Mouse (Mus musculus): ENCODE results near the gene Hhatl. TPM values are rescaled to one million over a fixed set of nuclear protein-coding genes. Genes with fewer than 3 reads are reported as not detected.

The Hhatl gene
- polyA plus RNA-seq, 1 experiment = 0.07 TPM

GRCm38 (mm10) chr9:121765166-121765855 is 27.0 kb downstream of the Hhatl start:
- no peaks in the 10 kb centered on the region for H3K36me3 ChIP-seq (ENCODE audit: control insufficient read depth, insufficient read depth)
- TF ChIP-seq MYOG (IDR thresholded peaks at IDR 0.05; ENCODE audit: control insufficient read depth, extremely low read depth, insufficient read length) (no peak), MAX (IDR thresholded peaks at IDR 0.05) (no peak), FOSL1 (IDR thresholded peaks at IDR 0.05; ENCODE audit: insufficient read depth, low read length, poor library complexity, severe bottlenecking) (no peak), MYOD1 (IDR thresholded peaks at IDR 0.05; ENCODE audit: control insufficient read depth, insufficient read length, low read depth) (no peak), USF1 (IDR thresholded peaks at IDR 0.05; ENCODE audit: low read depth) (no peak), CEBPB (IDR thresholded peaks at IDR 0.05; ENCODE audit: low read depth) (no peak), CTCF (IDR thresholded peaks at IDR 0.05; ENCODE audit: control insufficient read depth, insufficient read depth, insufficient read length) (no peak)
- H3K4me3 ChIP-seq (ENCODE audit: insufficient read depth, poor library complexity, severe bottlenecking) = no peak overlapping the region
- no peak overlapping the region for H3ac ChIP-seq (ENCODE audit: control insufficient read depth, insufficient read length, low read depth)
- no peaks in the 10 kb centered on the region for H3K79me3 ChIP-seq (ENCODE audit: low read depth)
- H3K27me3 ChIP-seq (ENCODE audit: control insufficient read depth, insufficient read depth, insufficient read length) = no peaks in the 10 kb centered on the region
- no peaks in the 10 kb centered on the region for H3K79me2 ChIP-seq (ENCODE audit: control insufficient read depth, insufficient read depth)

- no peaks in the 10 kb centered on the region for H3K36me3 ChIP-seq (ENCODE audit: control insufficient read depth, insufficient read depth)
- no peaks in the 10 kb centered on the region for H3K79me3 ChIP-seq (ENCODE audit: low read depth)
- TF ChIP-seq MYOD1 (IDR thresholded peaks at IDR 0.05; ENCODE audit: control insufficient read depth, insufficient read length, low read depth) (no peak), FOSL1 (IDR thresholded peaks at IDR 0.05; ENCODE audit: insufficient read depth, low read length, poor library complexity, severe bottlenecking) (no peak), CTCF (IDR thresholded peaks at IDR 0.05; ENCODE audit: control insufficient read depth, insufficient read depth, insufficient read length) (no peak), MYOG (IDR thresholded peaks at IDR 0.05; ENCODE audit: control insufficient read depth, extremely low read depth, insufficient read length) (no peak), MAX (IDR thresholded peaks at IDR 0.05) (no peak), USF1 (IDR thresholded peaks at IDR 0.05; ENCODE audit: low read depth) (no peak), CEBPB (IDR thresholded peaks at IDR 0.05; ENCODE audit: low read depth) (no peak)
- no peak overlapping the region for H3ac ChIP-seq (ENCODE audit: control insufficient read depth, insufficient read length, low read depth)
- H3K27me3 ChIP-seq (ENCODE audit: control insufficient read depth, insufficient read depth, insufficient read length) = no peaks in the 10 kb centered on the region
- no peak overlapping the region for H3K4me3 ChIP-seq (ENCODE audit: insufficient read depth, poor library complexity, severe bottlenecking)
- H3K79me2 ChIP-seq (ENCODE audit: control insufficient read depth, insufficient read depth) = no peaks in the 10 kb centered on the region
Observed at GRCm38 (mm10) chr9:121763716-121764115, 28.6 kb downstream of the Hhatl start.

- no peak overlapping the region for H3K4me3 ChIP-seq (ENCODE audit: insufficient read depth, poor library complexity, severe bottlenecking)
- H3K27me3 ChIP-seq (ENCODE audit: control insufficient read depth, insufficient read depth, insufficient read length) = no peaks in the 10 kb centered on the region
- no peaks in the 10 kb centered on the region for H3K79me3 ChIP-seq (ENCODE audit: low read depth)
- TF ChIP-seq CEBPB (IDR thresholded peaks at IDR 0.05; ENCODE audit: low read depth) (no peak), MYOD1 (IDR thresholded peaks at IDR 0.05; ENCODE audit: control insufficient read depth, insufficient read length, low read depth) (no peak), USF1 (IDR thresholded peaks at IDR 0.05; ENCODE audit: low read depth) (no peak), FOSL1 (IDR thresholded peaks at IDR 0.05; ENCODE audit: insufficient read depth, low read length, poor library complexity, severe bottlenecking) (no peak), MAX (IDR thresholded peaks at IDR 0.05) (no peak), CTCF (IDR thresholded peaks at IDR 0.05; ENCODE audit: control insufficient read depth, insufficient read depth, insufficient read length) (no peak), MYOG (IDR thresholded peaks at IDR 0.05; ENCODE audit: control insufficient read depth, extremely low read depth, insufficient read length) (no peak)
- no peaks in the 10 kb centered on the region for H3K79me2 ChIP-seq (ENCODE audit: control insufficient read depth, insufficient read depth)
- H3K36me3 ChIP-seq (ENCODE audit: control insufficient read depth, insufficient read depth) = no peaks in the 10 kb centered on the region
- H3ac ChIP-seq (ENCODE audit: control insufficient read depth, insufficient read length, low read depth) = no peak overlapping the region
Observed at GRCm38 (mm10) chr9:121762761-121763160, 29.5 kb downstream of the Hhatl start.

- H3ac ChIP-seq (ENCODE audit: control insufficient read depth, insufficient read length, low read depth) = no peak overlapping the region
- TF ChIP-seq MYOG (IDR thresholded peaks at IDR 0.05; ENCODE audit: control insufficient read depth, extremely low read depth, insufficient read length) = no peak
- no peak for TF ChIP-seq CEBPB (IDR thresholded peaks at IDR 0.05; ENCODE audit: low read depth)
- no peak for TF ChIP-seq MAX (IDR thresholded peaks at IDR 0.05)
- no peak for TF ChIP-seq CTCF (IDR thresholded peaks at IDR 0.05; ENCODE audit: control insufficient read depth, insufficient read depth, insufficient read length)
- TF ChIP-seq MYOD1 (IDR thresholded peaks at IDR 0.05; ENCODE audit: control insufficient read depth, insufficient read length, low read depth) = no peak
- no peak for TF ChIP-seq USF1 (IDR thresholded peaks at IDR 0.05; ENCODE audit: low read depth)
- TF ChIP-seq FOSL1 (IDR thresholded peaks at IDR 0.05; ENCODE audit: insufficient read depth, low read length, poor library complexity, severe bottlenecking) = no peak
- H3K27me3 ChIP-seq (ENCODE audit: control insufficient read depth, insufficient read depth, insufficient read length) = no peaks in the 10 kb centered on the region
- H3K36me3 ChIP-seq (ENCODE audit: control insufficient read depth, insufficient read depth) = no peaks in the 10 kb centered on the region
- H3K79me2 ChIP-seq (ENCODE audit: control insufficient read depth, insufficient read depth) = no peaks in the 10 kb centered on the region
- no peaks in the 10 kb centered on the region for H3K79me3 ChIP-seq (ENCODE audit: low read depth)
- H3K4me3 ChIP-seq (ENCODE audit: insufficient read depth, poor library complexity, severe bottlenecking) = no peak overlapping the region
Observed at GRCm38 (mm10) chr9:121762248-121762647, 30.1 kb downstream of the Hhatl start.

- TF ChIP-seq MYOD1 (IDR thresholded peaks at IDR 0.05; ENCODE audit: control insufficient read depth, insufficient read length, low read depth) (no peak), MAX (IDR thresholded peaks at IDR 0.05) (no peak), FOSL1 (IDR thresholded peaks at IDR 0.05; ENCODE audit: insufficient read depth, low read length, poor library complexity, severe bottlenecking) (no peak), MYOG (IDR thresholded peaks at IDR 0.05; ENCODE audit: control insufficient read depth, extremely low read depth, insufficient read length) (no peak), CTCF (IDR thresholded peaks at IDR 0.05; ENCODE audit: control insufficient read depth, insufficient read depth, insufficient read length) (no peak), CEBPB (IDR thresholded peaks at IDR 0.05; ENCODE audit: low read depth) (no peak), USF1 (IDR thresholded peaks at IDR 0.05; ENCODE audit: low read depth) (no peak)
- Histone ChIP-seq H3ac (ENCODE audit: control insufficient read depth, insufficient read length, low read depth) (no peak overlapping the region), H3K79me2 (ENCODE audit: control insufficient read depth, insufficient read depth) (no peaks in the 10 kb centered on the region), H3K79me3 (ENCODE audit: low read depth) (no peaks in the 10 kb centered on the region), H3K27me3 (ENCODE audit: control insufficient read depth, insufficient read depth, insufficient read length) (no peaks in the 10 kb centered on the region), H3K4me3 (ENCODE audit: insufficient read depth, poor library complexity, severe bottlenecking) (no peak overlapping the region), H3K36me3 (ENCODE audit: control insufficient read depth, insufficient read depth) (peaks cover 3% of the 10 kb centered on the region)
Observed at GRCm38 (mm10) chr9:121761787-121762186, 30.5 kb downstream of the Hhatl start.

Data from C2C12 (cell line).